Mouse (Mus musculus): ENCODE results near the gene Add3.

Gene Add3

GRCm38 (mm10) chr19:53273055-53273722, 132.9 kb downstream of the Add3 start:
- DNase-seq (ENCODE audit: low read depth, low spot score): no peak

DNA sequence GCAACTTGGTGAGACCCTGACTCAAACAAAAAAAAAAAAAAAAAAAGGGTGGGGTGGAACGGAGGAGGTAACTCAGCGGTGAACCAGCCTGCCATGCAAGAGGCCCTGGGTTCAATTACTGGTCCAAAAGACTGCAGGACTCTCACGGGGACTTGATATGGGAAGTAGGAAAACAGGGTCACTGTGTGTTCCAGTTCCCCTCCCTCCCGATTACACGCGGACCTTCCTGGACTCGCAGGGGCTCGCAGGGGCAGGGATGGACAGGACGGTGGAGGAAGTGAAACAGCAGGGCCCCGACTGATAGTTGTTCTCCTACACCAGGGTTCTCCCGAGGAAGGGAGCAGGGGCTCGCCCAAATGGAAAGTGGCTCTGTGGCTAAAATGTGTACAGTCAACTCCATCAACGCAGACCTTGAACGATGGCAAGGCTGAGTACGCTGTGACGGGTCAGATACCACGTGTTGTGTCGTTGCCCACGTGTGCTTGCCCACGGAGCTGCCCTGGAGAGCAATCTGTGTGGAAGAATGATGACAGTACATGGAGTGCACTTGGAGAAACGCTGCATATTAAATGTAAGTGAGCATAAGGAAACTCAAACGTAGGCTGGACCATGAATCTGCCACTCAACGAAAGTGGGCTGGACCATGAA, 133.7 kb downstream of the Add3 start:
- no peak for DNase-seq (ENCODE audit: low read depth, low spot score)

DNA sequence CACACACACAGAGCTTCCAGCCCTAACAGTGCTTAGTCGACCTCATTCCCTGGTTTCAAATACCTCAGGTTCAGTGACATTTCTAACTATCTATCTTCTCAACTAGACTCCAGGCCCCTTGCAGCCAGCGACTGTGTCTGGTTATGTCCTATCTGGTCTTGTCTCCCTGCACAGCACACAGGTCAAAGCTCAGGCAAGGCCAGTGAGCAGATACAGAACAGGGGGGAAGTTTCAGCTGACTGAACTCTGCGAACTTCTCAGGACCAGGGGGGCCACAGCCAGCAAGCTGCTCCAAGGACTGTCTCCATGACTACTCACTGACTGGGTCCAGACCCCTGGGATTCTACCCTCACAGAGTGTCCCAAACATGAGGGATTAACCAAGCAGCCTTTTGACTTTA, 135.0 kb downstream of the Add3 start:
- no peak for DNase-seq (ENCODE audit: low read depth, low spot score)

DNA sequence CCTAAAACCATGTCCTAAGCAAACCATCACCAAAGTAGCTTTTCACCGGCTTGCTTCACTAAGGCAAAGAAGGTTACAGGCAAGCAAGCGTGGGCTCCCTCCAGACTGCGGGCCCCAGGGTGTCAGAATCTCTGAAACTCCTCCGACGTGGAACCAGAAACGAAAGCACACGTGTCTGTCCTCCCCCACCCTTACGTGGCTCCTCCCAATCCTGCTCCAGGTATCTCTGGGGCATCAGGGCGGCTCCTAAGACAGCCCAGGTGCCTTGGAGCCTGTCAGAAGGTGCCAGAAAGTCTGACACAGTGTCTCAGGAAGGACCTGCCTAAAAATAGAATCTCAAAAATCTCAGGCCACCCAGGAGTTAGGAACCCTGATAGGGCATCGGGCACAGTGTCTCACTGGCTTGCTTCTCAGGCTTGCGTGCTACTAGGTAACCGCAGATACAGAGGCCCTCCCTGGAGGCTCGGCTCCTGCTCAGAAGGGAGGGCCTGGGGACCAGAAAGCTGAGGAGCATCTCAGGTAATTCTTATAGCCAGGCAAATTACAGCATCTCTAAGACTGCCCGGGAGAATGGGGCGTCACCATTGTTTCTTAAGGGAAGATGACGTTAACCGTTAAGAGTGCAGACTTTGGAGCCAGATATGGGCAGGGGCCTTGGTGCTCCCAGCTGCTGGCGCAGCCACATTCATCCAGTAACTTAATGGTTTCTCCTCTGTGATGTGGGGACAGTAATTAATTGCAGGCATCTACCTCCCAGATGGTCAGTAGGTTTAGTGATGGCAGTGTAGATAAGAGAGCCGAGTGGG, 136.9 kb downstream of the Add3 start:
- no peak for DNase-seq (ENCODE audit: low read depth, low spot score)

- DNase-seq (ENCODE audit: low read depth, low spot score): no peak
These were observed 138.5 kb downstream of the Add3 start for GRCm38 (mm10) chr19:53278491-53279415.

DNA sequence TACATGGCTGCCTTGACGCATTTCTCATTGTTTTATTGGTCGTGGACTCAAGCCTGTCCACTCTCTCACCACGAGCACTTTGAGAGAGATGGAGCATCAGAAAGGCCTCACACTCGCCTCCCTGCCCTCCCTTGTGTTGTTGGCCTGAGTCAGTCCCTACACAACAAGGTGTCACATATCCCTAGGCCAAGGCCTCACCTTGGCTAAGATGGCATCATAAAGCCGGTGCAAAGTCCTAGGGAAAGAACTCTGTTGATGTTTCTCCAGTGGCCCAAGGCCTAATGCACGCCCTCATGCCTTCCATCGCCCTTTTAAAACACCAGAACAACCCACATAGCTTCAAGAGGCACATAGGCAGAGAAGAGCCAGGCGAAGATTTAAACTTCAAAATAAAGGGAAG, 140.0 kb downstream of the Add3 start:
- no peak for DNase-seq (ENCODE audit: low read depth, low spot score)

DNA sequence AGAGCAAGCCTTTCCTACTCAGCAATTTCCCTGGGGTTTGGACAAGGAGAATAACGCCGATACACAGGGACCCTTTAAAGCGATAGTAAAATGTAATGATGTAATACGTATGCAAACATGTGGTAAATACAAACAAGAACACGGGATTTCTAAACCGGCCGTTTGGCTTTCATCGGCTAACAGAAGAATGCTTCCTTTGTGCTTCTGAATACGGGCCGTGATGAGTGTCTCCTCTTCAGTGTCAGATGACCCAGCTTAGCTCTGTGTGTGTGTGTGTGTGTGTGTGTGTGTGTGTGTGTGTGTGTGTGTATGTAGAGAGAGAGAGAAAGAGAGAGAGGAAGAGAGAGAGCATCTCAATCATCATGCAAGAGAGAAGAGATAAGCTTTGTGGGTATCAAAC, 142.3 kb downstream of the Add3 start:
- peak; percentile 34 for DNase-seq (ENCODE audit: low read depth, low spot score)

- DNase-seq (ENCODE audit: low read depth, low spot score): no peak
These were observed 143.5 kb downstream of the Add3 start for GRCm38 (mm10) chr19:53283742-53284141.

GRCm38 (mm10) chr19:53284268-53285208, 144.3 kb downstream of the Add3 start:
- DNase-seq (ENCODE audit: low read depth, low spot score): no peak

- DNase-seq (ENCODE audit: low read depth, low spot score): no peak
These were observed 156.3 kb downstream of the Add3 start for GRCm38 (mm10) chr19:53296331-53297254.

Data from telencephalon, adult 2 months (tissue).